Mouse (Mus musculus) lung, adult 2 months (tissue): ENCODE results near the gene Gm17324. TPM values are rescaled to one million over a fixed set of nuclear protein-coding genes. Genes with fewer than 3 reads are reported as not detected.
"Not testable (repeated sequence)": the region's sequence is repeated elsewhere in the genome, so short reads cannot be mapped to it uniquely, and the experiment has no call there.

Experiments used
- DNase-seq: peaks from one replicate; pipeline ENCODE4 v3.0.0; 2022
- H3K4me1 ChIP-seq: fragments of 200-500 bp; 2 replicates; pipeline ENCODE4 v1.6.1; 2011; ENCODE audit warnings: low read length; ENCODE audit not compliant: control insufficient read depth, insufficient read depth
- H3K4me3 ChIP-seq: fragments of 200-500 bp; replicated peaks from 2 replicates; pipeline ENCODE3; 2011; ENCODE audit warnings: low read depth, mild to moderate bottlenecking, control low read depth, low read length; ENCODE audit errors: extremely low read depth
- CTCF ChIP-seq: fragments of 200-500 bp; IDR thresholded peaks from 2 replicates; pipeline ENCODE4 v1.5.1; 2011; ENCODE audit warnings: mild to moderate bottlenecking, low read length, control low read depth; ENCODE audit not compliant: insufficient read depth
- POLR2A ChIP-seq: fragments of 200-500 bp; IDR thresholded peaks from 2 replicates; pipeline ENCODE4 v1.6.1; 2011; ENCODE audit warnings: low read depth, mild to moderate bottlenecking, control low read depth, low read length, borderline replicate concordance; ENCODE audit errors: extremely low read depth
- WGBS: fragments of 180-500 bp; shearing (Covaris S2); methylation state at CpG from one replicate; pipeline ENCODE4 v1.1.7; 2018; 5-methylcytosine and 5-hydroxymethylcytosine counted together
- polyA plus RNA-seq: library from polyadenylated mRNA; depleted of rRNA; stranded (reverse); fragments of >200 nt; gene quantifications from 2 replicates; pipeline ENCODE4 v1.2.3, GENCODE M21; 2012

Gene Gm17324
- polyA plus RNA-seq, 1 experiment: not detected

- H3K4me1 ChIP-seq: peaks cover 7% of the 10 kb centered on the region
- peak overlapping the region; percentile 89 for H3K4me3 ChIP-seq
- under 1% methylated on average over 46 of the region's 46 CpGs for WGBS
- DNase-seq: peak; percentile 75
- no peak for TF ChIP-seq CTCF
- TF ChIP-seq POLR2A: 0 out of 2 replicates have a peak, but pooled peaks have one; percentile 22
Observed at GRCm38 (mm10) chr9:78480706-78481358, 32.2 kb upstream of the Gm17324 start.

GRCm38 (mm10) chr9:78480227-78480626, 31.6 kb upstream of the Gm17324 start:
- not testable (repeated sequence) for H3K4me1 ChIP-seq, DNase-seq
- H3K4me3 ChIP-seq: peak overlapping the region; percentile 89
- WGBS: 4% methylated on average over 13 of the region's 13 CpGs

DNA sequence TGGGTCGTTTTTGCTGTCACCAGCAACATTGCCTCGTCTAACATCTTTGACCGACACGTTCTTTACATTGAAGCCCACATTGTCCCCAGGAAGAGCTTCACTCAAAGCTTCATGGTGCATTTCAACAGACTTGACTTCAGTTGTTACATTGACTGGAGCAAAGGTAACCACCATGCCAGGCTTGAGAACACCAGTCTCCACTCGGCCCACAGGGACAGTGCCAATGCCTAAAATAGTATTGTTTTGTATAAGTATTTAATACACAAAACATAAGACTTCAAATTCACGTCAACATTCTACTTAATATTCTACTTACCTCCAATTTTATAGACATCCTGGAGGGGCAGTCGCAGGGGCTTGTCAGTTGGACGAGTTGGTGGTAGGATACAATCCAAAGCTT, 30.7 kb upstream of the Gm17324 start:
- H3K4me1 ChIP-seq, DNase-seq, H3K4me3 ChIP-seq: not testable (repeated sequence)
- WGBS: 18% methylated on average over 8 of the region's 8 CpGs

DNA sequence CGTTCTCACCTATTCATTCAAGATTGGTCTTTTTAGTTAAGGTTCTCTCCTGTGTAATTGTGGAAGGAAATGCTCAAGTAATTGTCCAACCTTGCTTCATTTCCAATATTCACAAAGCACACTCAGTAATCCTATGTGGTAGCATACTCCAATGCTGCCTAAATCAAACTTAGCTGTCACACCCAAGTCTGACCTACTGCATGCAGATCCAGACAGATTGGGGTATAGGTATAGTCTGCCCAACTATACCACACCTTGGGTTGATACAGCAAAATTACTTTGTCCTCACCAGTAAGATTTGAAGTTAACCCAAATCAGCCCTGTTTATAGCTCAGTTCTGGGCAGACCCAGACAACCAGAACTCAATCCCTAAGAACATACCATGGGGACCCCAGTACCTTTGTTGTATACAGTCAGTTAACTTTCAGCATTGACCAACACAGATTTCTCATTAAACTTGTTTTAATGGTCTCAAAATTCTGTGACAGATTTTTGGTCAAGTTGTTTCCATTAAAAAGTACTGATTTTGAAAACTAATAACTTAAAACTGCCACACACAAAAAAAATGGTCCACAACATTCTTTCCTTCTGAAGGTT, 29.5 kb upstream of the Gm17324 start:
- H3K4me1 ChIP-seq, DNase-seq, H3K4me3 ChIP-seq: not testable (repeated sequence)
- 45% methylated on average over 1 of the region's 1 CpGs for WGBS

GRCm38 (mm10) chr9:78477021-78477551, 28.5 kb upstream of the Gm17324 start:
- WGBS: 11% methylated on average over 5 of the region's 5 CpGs
- H3K4me3 ChIP-seq: no peak overlapping the region

DNA sequence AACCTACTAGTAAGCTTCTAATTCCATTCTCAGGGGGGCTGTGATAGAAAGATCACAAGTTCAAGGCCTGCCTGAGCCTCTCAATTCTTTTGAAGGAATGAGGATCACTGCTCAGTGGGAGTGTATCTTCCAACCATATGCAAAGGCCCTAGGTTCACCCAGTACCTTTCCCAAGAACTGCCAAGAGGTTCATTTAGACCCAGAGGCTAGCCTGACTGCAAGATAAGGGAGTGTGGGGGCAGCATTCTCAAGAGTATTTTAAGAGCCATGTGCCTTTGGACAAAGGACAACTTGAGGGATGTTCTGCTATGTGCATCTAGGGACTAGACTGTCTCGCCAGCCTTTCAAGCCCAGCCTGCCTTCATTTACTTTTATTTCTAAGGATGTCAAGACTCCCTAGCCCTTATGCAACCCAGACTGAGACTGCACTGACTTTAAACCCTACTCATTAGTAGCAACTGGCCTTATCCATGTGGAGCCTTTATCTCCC, 28.0 kb upstream of the Gm17324 start:
- TF ChIP-seq CTCF (no peak), POLR2A (no peak)
- DNase-seq: no peak
- Histone ChIP-seq H3K4me3 (no peak overlapping the region), H3K4me1 (0 out of 2 replicates have a peak, but pooled peaks cover 3% of the 10 kb centered on the region)
- WGBS: 41% methylated on average over 1 of the region's 1 CpGs

More at GRCm38 (mm10) chr9:78477021-78477551, 28.5 kb upstream of the Gm17324 start:
- peaks cover 3% of the 10 kb centered on the region; the same call in 1 of the 2 replicates for H3K4me1 ChIP-seq
- no peak for DNase-seq
- no peak for TF ChIP-seq CTCF
- no peak for TF ChIP-seq POLR2A

- Histone ChIP-seq H3K4me3 (no peak overlapping the region), H3K4me1 (0 out of 2 replicates have a peak, but pooled peaks cover 3% of the 10 kb centered on the region)
- no peak for TF ChIP-seq CTCF
- no peak for TF ChIP-seq POLR2A
- 80% methylated on average over 4 of the region's 4 CpGs for WGBS
- DNase-seq: no peak
Observed at GRCm38 (mm10) chr9:78475873-78476272, 27.3 kb upstream of the Gm17324 start.

GRCm38 (mm10) chr9:78475383-78475780, 26.8 kb upstream of the Gm17324 start:
- DNase-seq: no peak
- WGBS: 83% methylated on average over 2 of the region's 2 CpGs
- Histone ChIP-seq H3K4me3 (no peak overlapping the region), H3K4me1 (0 out of 2 replicates have a peak, but pooled peaks cover 3% of the 10 kb centered on the region)
- TF ChIP-seq POLR2A (no peak), CTCF (no peak)

DNA sequence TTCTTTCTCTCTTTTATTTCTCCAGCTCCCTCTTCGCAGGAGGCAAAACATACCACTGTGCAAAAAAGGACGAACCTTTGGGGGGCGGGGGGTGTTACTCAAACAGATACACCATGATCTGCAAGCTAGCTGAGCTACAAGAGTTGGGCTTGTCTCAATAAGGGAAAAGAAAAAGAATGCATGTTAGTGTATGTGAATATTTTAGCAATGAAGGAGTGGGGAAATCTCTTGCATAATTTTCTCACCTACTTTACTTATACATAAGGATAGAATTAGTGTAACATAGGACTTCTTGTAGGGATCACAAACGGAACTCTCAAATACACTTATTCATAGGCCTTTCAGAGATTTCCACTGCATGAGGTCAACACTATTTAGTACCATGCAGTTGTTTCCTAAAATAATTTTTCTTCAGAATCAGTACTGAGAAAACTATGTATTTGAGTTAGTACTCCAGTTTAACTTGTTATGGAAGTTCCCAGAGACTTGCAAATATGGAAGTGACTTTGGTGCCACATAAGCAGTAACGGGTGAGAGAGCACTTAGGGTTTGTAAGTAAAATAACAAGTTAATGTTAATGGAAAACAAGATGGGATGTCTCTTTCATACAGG, 26.3 kb upstream of the Gm17324 start:
- 73% methylated on average over 5 of the region's 5 CpGs for WGBS
- DNase-seq: no peak
- Histone ChIP-seq H3K4me1 (0 out of 2 replicates have a peak, but pooled peaks cover 3% of the 10 kb centered on the region), H3K4me3 (no peak overlapping the region)
- TF ChIP-seq POLR2A (no peak), CTCF (no peak)

- 63% methylated on average over 2 of the region's 2 CpGs for WGBS
- TF ChIP-seq POLR2A: no peak
- no peak for TF ChIP-seq CTCF
- no peak overlapping the region for H3K4me3 ChIP-seq
- no peak for DNase-seq
- no peaks in the 10 kb centered on the region for H3K4me1 ChIP-seq
Observed at GRCm38 (mm10) chr9:78474270-78474669, 25.7 kb upstream of the Gm17324 start.

DNA sequence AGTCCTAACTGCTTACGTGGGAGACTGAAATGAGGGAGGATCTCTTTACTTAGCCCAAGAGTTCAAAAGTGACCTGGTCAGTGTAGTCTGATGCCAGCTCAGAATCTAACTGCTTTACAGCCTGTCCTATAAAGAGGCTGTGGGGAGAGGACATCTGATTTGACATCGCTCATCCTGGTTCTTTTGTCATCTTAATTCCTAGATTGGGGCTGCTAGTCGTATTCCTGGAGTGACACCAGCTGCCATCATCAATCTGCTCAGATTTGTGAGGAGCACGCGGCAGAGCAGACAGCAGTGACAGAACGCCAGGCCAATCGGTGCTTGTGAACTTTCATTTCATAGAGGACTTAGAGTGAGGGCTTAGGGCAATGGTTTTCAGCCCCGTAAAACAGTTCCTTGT, 25.0 kb upstream of the Gm17324 start:
- no peak for DNase-seq
- TF ChIP-seq CTCF (no peak), POLR2A (no peak)
- H3K4me1 ChIP-seq: no peaks in the 10 kb centered on the region
- WGBS: 80% methylated on average over 8 of the region's 8 CpGs
- no peak overlapping the region for H3K4me3 ChIP-seq
